Comparison of ENCODE assay signal across 24 mouse cellular contexts in genomic region chr6:139742693-139743432, GRCm38 (mm10).
"Had no signal": no experiment of that assay in that cellular context is flagged by ENCODE, and none has a peak within 500 bp of the region (broad histone marks: within the 10 kb centered on the region; RNA-seq: fewer than 3 reads in every experiment).

No protein-coding gene starts in this region.

- H3K4me3 ChIP-seq: kidney, embryonic 15.5 days; limb, embryonic 10.5 days; limb, embryonic 13.5 days; liver, embryonic 12.5 days; liver, embryonic 15.5 days; lung, embryonic 15.5 days; megakaryocyte, embryonic 14.5 days; midbrain, embryonic 10.5 days; midbrain, embryonic 13.5 days; myocyte had no signal

- ATAC-seq: liver, embryonic 12.5 days; midbrain, embryonic 13.5 days; midbrain, embryonic 16.5 days had no signal

- H3K9ac ChIP-seq: kidney, embryonic 15.5 days; limb, embryonic 13.5 days; liver, embryonic 12.5 days; liver, embryonic 15.5 days; lung, embryonic 15.5 days; midbrain, embryonic 13.5 days had no signal

- H3K9me3 ChIP-seq: kidney, embryonic 15.5 days; limb, embryonic 10.5 days; limb, embryonic 13.5 days; lung, embryonic 15.5 days; midbrain, embryonic 10.5 days; midbrain, embryonic 13.5 days had no signal

- DNase-seq: kidney, adult 8-10 months; kidney, postnatal 10 days; kidney, postnatal 36 days; layer of hippocampus, postnatal 36 days; liver; lung, adult 18-20 months; lung, postnatal 10 days; lung, postnatal 36 days; right cerebral cortex, adult 18-20 months; right cerebral cortex, postnatal 14 days; thymus, adult 2 months; thymus, postnatal 14 days; thymus, postnatal 4 days had no signal

- H3K36me3 ChIP-seq: kidney, embryonic 15.5 days; limb, embryonic 10.5 days; limb, embryonic 13.5 days; liver, embryonic 12.5 days; lung, embryonic 15.5 days; midbrain, embryonic 10.5 days; midbrain, embryonic 13.5 days had no signal

- H3K27ac ChIP-seq: kidney, embryonic 15.5 days; limb, embryonic 10.5 days; limb, embryonic 13.5 days; liver, embryonic 12.5 days; liver, embryonic 15.5 days; lung, embryonic 15.5 days; midbrain, embryonic 10.5 days; midbrain, embryonic 13.5 days had no signal

- H3K4me2 ChIP-seq: kidney, embryonic 15.5 days; limb, embryonic 13.5 days; liver, embryonic 12.5 days; liver, embryonic 15.5 days; lung, embryonic 15.5 days; midbrain, embryonic 13.5 days had no signal

- H3K4me1 ChIP-seq: kidney, embryonic 15.5 days; limb, embryonic 10.5 days; liver, embryonic 12.5 days; liver, embryonic 15.5 days; lung, embryonic 15.5 days; megakaryocyte, embryonic 14.5 days had no signal

- H3K27me3 ChIP-seq: kidney, embryonic 15.5 days; limb, embryonic 13.5 days; liver, embryonic 12.5 days; liver, embryonic 15.5 days; lung, embryonic 15.5 days; megakaryocyte, embryonic 14.5 days; midbrain, embryonic 13.5 days had no signal
